Mouse (Mus musculus): ENCODE measurements around the gene Nutf2.

DNA sequence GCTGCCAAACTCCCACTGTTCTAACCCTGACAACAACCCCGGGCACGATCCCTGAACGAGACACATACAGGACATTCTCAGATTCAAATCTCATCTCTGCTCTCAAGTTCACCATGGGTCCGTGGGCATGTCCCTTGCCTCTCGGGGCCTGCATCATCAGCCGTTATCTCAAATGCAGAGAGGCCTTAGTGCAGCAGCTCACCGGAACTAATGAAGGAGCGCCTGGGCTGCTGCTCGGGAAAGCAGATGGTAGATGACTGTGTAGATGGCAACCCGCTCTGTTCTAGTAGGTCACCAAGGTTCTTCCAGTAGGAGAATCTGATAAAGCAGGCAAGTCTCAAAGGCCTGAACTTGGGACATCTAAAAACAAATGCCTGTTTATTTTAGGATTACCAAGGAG is 49.3 kb upstream of the Nutf2 start:
- TF ChIP-seq CTCF (IDR thresholded peaks at IDR 0.05; ENCODE audit: low read depth): no peak
- TF ChIP-seq EP300 (IDR thresholded peaks at IDR 0.05; ENCODE audit: low read depth): no peak
